Mouse (Mus musculus) liver, embryonic 15.5 days (tissue): ENCODE results near the gene Larp1. TPM values are rescaled to one million over a fixed set of nuclear protein-coding genes. Genes with fewer than 3 reads are reported as not detected.

Experiments
- ATAC-seq: fragments of 200-750 bp; cut with Nextera tagmentation; 2 replicates; pipeline ENCODE4 v1.8.0; 2017; ENCODE audit warnings: moderate number of reproducible peaks, mild to moderate bottlenecking, moderate library complexity; ENCODE audit not compliant: insufficient read depth
- H3K27ac ChIP-seq: fragments of 300-500 bp; sonication (generic); replicated peaks from 2 replicates; pipeline ENCODE4 v1.5.1; 2015; ENCODE audit warnings: mild to moderate bottlenecking, inconsistent platforms
- H3K27me3 ChIP-seq: fragments of 300-500 bp; sonication (generic); 2 replicates; pipeline ENCODE4 v1.6.1; 2015; ENCODE audit warnings: mild to moderate bottlenecking, inconsistent platforms
- H3K36me3 ChIP-seq: fragments of 300-500 bp; sonication (generic); replicated peaks from 2 replicates; pipeline ENCODE4 v1.6.1; 2015; ENCODE audit warnings: moderate library complexity, mild to moderate bottlenecking, inconsistent platforms
- H3K4me1 ChIP-seq: fragments of 300-500 bp; sonication (generic); replicated peaks from 2 replicates; pipeline ENCODE4 v1.6.1; 2015; ENCODE audit warnings: inconsistent platforms
- H3K4me2 ChIP-seq: fragments of 300-500 bp; sonication (generic); 2 replicates; pipeline ENCODE4 v1.6.1; 2015; ENCODE audit warnings: moderate library complexity, mild to moderate bottlenecking, inconsistent platforms
- H3K4me3 ChIP-seq: fragments of 300-500 bp; sonication (generic); replicated peaks from 2 replicates; pipeline ENCODE4 v1.5.1; 2015; ENCODE audit warnings: mild to moderate bottlenecking, inconsistent platforms
- H3K9ac ChIP-seq: fragments of 300-500 bp; sonication (generic); 2 replicates; pipeline ENCODE4 v1.6.1; 2015; ENCODE audit warnings: moderate library complexity, mild to moderate bottlenecking, inconsistent platforms
- H3K9me3 ChIP-seq: fragments of 300-500 bp; sonication (generic); replicated peaks from 2 replicates; pipeline ENCODE4 v1.6.1; 2016; ENCODE audit warnings: inconsistent platforms
- WGBS: fragments of 180-500 bp; shearing (Covaris S2); methylation state at CpG from one replicate; pipeline ENCODE4 v1.1.7; 2015; ENCODE audit warnings: mixed read lengths; ENCODE audit not compliant: insufficient replicate concordance; 5-methylcytosine and 5-hydroxymethylcytosine counted together
- polyA plus RNA-seq: library from polyadenylated mRNA; unstranded; fragments of >200 nt; fragmentation: Nextera tagmentation; extraction: Ambion mirVana; gene quantifications from 2 replicates; pipeline ENCODE4 v1.2.1, GENCODE M21; 2015

Gene Larp1
- polyA plus RNA-seq, 1 experiment from 2014 or later, result 17.3 TPM

GRCm38 (mm10) chr11:57977681-57978080, 31.2 kb upstream of the Larp1 start:
- H3K36me3 ChIP-seq, result no peaks in the 10 kb centered on the region
- peaks cover 36% of the 10 kb centered on the region for H3K4me1 ChIP-seq
- H3K27ac ChIP-seq, result no peak overlapping the region
- H3K4me3 ChIP-seq, result no peak overlapping the region
- peaks cover 33% of the 10 kb centered on the region for H3K27me3 ChIP-seq
- no peak overlapping the region for H3K4me2 ChIP-seq
- 79% methylated on average over 1 of the region's 1 CpGs for WGBS
- ATAC-seq, result no peak
- 0 out of 2 replicates have a peak overlapping the region, but pooled peaks have one; percentile 3 for H3K9ac ChIP-seq
- no peaks in the 10 kb centered on the region for H3K9me3 ChIP-seq

DNA sequence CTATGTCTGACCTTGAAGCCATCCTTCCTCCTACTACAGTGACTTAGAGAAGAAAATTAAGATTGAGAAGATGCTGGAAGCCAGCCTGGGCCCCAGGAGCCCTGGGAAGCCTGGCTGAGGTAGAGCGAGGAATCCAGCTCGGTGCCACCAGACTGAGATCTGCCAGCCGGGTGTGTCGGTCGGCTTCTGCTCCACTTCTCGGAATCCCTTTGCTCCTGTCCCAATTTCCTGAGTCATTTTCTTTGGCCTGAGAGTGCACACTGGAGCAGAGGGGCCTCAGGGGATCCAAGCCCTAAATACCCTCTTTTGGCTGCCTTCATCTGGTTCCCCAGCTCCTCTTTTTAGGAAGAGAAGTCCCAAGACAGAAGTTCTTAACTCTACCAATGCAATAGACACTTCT, 29.2 kb upstream of the Larp1 start:
- Histone ChIP-seq H3K9ac (no peak overlapping the region), H3K27me3 (peaks cover 34% of the 10 kb centered on the region), H3K4me2 (no peak overlapping the region), H3K9me3 (no peaks in the 10 kb centered on the region), H3K4me1 (peaks cover 35% of the 10 kb centered on the region), H3K36me3 (no peaks in the 10 kb centered on the region), H3K4me3 (no peak overlapping the region), H3K27ac (no peak overlapping the region)
- WGBS, result 80% methylated on average over 6 of the region's 6 CpGs
- ATAC-seq, result no peak

GRCm38 (mm10) chr11:57981083-57981809, 27.6 kb upstream of the Larp1 start:
- no peak overlapping the region for H3K27ac ChIP-seq
- peaks cover 34% of the 10 kb centered on the region for H3K27me3 ChIP-seq
- no peaks in the 10 kb centered on the region for H3K36me3 ChIP-seq
- H3K9ac ChIP-seq, result no peak overlapping the region
- no peak for ATAC-seq
- no peak overlapping the region for H3K4me2 ChIP-seq
- H3K4me3 ChIP-seq, result no peak overlapping the region
- WGBS, result 73% methylated on average over 12 of the region's 12 CpGs
- H3K4me1 ChIP-seq, result peaks cover 37% of the 10 kb centered on the region
- H3K9me3 ChIP-seq, result no peaks in the 10 kb centered on the region

GRCm38 (mm10) chr11:57983480-57984342, 25.2 kb upstream of the Larp1 start:
- Histone ChIP-seq H3K9ac (peak overlapping the region; percentile 10; the same call in 1 of the 2 replicates), H3K36me3 (no peaks in the 10 kb centered on the region), H3K27me3 (peaks cover 29% of the 10 kb centered on the region), H3K9me3 (no peaks in the 10 kb centered on the region), H3K27ac (peak overlapping the region; percentile 75), H3K4me1 (peaks cover 41% of the 10 kb centered on the region), H3K4me2 (peak overlapping the region; percentile 26; the same call in 1 of the 2 replicates), H3K4me3 (no peak overlapping the region)
- peak; percentile 83 for ATAC-seq
- 30% methylated on average over 16 of the region's 16 CpGs for WGBS

DNA sequence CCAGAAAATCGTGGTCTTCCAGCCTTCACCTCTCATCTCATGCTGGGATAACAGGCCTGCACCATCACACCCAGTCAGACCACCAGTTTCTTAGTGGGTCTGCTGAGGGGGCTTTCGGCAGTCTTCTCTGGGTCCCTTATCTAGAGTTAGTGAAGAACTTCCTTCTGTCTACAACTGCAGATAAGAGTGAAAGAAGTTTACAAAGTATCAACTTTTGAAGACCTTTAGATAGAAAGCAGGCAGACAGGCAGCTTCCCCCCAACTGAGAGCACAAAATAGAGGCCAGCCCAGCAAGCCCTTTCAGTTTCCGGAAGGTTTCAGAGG, 24.6 kb upstream of the Larp1 start:
- WGBS, result 13% methylated on average over 3 of the region's 3 CpGs
- Histone ChIP-seq H3K36me3 (no peaks in the 10 kb centered on the region), H3K27me3 (peaks cover 30% of the 10 kb centered on the region), H3K4me1 (peaks cover 41% of the 10 kb centered on the region), H3K4me3 (no peak overlapping the region), H3K27ac (peak overlapping the region; percentile 75), H3K4me2 (peak overlapping the region; percentile 26; the same call in 1 of the 2 replicates), H3K9me3 (no peaks in the 10 kb centered on the region), H3K9ac (peak overlapping the region; percentile 10)
- ATAC-seq, result peak; percentile 17; the same call in 1 of the 2 replicates

DNA sequence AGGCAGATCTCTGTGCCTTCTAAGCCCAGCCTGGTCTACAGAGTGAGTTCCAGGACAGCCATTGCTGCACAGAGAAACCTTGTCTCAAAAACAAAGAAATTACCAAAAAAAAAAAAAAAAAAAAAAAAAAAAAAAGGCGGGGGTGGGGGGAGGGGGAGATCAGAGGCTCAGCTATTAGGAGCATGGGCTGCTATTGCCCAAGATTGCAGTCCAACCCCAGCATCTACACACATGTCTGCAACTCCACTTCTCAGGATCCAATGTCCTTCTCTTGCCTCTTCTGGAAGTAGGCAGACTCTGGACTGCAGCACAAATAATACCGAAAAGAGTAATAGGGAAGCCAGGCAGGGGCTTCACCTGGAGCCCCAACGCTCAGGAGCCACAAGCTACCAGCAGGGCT, 23.4 kb upstream of the Larp1 start:
- WGBS, result 70% methylated on average over 3 of the region's 3 CpGs
- Histone ChIP-seq H3K27me3 (peaks cover 26% of the 10 kb centered on the region), H3K27ac (peak overlapping the region; percentile 71), H3K4me1 (peaks cover 34% of the 10 kb centered on the region), H3K4me2 (no peak overlapping the region), H3K4me3 (no peak overlapping the region), H3K9ac (no peak overlapping the region), H3K9me3 (no peaks in the 10 kb centered on the region), H3K36me3 (no peaks in the 10 kb centered on the region)
- ATAC-seq, result no peak

DNA sequence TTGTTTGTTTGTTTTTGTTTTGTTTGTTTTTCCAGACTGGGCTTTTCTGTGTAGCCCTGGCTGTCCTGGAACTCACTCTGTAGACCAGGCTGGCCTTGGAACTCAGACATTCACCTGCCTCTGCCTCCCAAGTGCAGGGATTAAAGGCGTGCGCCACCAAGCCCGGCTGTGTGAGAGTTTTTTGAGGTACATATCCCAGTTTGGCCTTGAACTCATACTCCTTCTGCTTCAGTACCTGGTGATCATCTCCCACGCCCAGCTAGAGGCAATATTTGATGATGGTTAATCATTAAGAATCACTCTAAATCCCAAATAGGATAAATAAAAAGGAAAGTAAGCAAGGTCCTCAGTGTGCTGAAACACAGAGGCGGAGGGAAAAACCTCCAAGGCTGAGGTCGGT, 22.8 kb upstream of the Larp1 start:
- Histone ChIP-seq H3K4me3 (no peak overlapping the region), H3K27ac (peak overlapping the region; percentile 72), H3K27me3 (peaks cover 23% of the 10 kb centered on the region), H3K9me3 (no peaks in the 10 kb centered on the region), H3K4me2 (peak overlapping the region; percentile 39), H3K4me1 (peaks cover 34% of the 10 kb centered on the region), H3K36me3 (no peaks in the 10 kb centered on the region), H3K9ac (no peak overlapping the region)
- 65% methylated on average over 6 of the region's 6 CpGs for WGBS
- peak; percentile 41 for ATAC-seq

- Histone ChIP-seq H3K9ac (no peak overlapping the region), H3K4me2 (peak overlapping the region; percentile 39), H3K27me3 (peaks cover 23% of the 10 kb centered on the region; the same call in 1 of the 2 replicates), H3K36me3 (no peaks in the 10 kb centered on the region), H3K9me3 (no peaks in the 10 kb centered on the region), H3K4me3 (no peak overlapping the region), H3K27ac (peak overlapping the region; percentile 72), H3K4me1 (peaks cover 32% of the 10 kb centered on the region)
- ATAC-seq, result peak; percentile 23
- 69% methylated on average over 6 of the region's 6 CpGs for WGBS
These were observed 22.4 kb upstream of the Larp1 start for GRCm38 (mm10) chr11:57986456-57986855.

DNA sequence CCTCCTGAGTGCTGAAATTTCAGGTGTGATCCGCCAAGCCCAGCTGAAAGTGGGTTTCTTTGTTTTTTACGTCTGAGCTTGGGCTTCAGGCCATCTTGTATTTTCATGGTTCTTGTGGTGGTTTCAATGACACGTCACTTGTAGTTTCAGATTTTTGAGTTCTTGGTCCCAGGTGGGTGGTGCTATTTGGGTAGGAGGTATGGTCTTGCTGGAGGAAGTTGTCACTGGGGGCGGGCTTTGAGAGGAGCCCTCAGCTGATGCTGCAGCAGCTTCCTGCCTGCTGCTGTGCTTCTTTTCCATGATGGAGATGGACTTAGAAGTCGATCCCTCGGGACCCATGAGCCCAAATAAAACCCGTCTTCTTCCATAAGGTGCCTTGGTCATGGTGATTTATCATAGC, 22.0 kb upstream of the Larp1 start:
- Histone ChIP-seq H3K9ac (no peak overlapping the region), H3K4me3 (no peak overlapping the region), H3K27me3 (peaks cover 20% of the 10 kb centered on the region; the same call in 1 of the 2 replicates), H3K4me2 (no peak overlapping the region; the same call in 1 of the 2 replicates), H3K27ac (peak overlapping the region; percentile 72), H3K4me1 (peaks cover 30% of the 10 kb centered on the region), H3K9me3 (no peaks in the 10 kb centered on the region), H3K36me3 (no peaks in the 10 kb centered on the region)
- WGBS, result 75% methylated on average over 7 of the region's 7 CpGs
- ATAC-seq, result no peak

- 34% methylated on average over 7 of the region's 7 CpGs for WGBS
- H3K4me3 ChIP-seq, result no peak overlapping the region
- peaks cover 21% of the 10 kb centered on the region for H3K4me1 ChIP-seq
- no peaks in the 10 kb centered on the region for H3K36me3 ChIP-seq
- no peaks in the 10 kb centered on the region for H3K9me3 ChIP-seq
- no peak for ATAC-seq
- 0 out of 2 replicates have a peak, but pooled peaks cover 6% of the 10 kb centered on the region for H3K27me3 ChIP-seq
- H3K27ac ChIP-seq, result 0 out of 2 replicates have a peak overlapping the region, but pooled peaks have one; percentile 67
- H3K9ac ChIP-seq, result no peak overlapping the region
- H3K4me2 ChIP-seq, result no peak overlapping the region
These were observed 10.7 kb upstream of the Larp1 start for GRCm38 (mm10) chr11:57998168-57998567.

GRCm38 (mm10) chr11:57998872-57999271, 10.0 kb upstream of the Larp1 start:
- peak; percentile 88 for ATAC-seq
- Histone ChIP-seq H3K9ac (no peak overlapping the region), H3K27me3 (0 out of 2 replicates have a peak, but pooled peaks cover 6% of the 10 kb centered on the region), H3K4me3 (no peak overlapping the region), H3K36me3 (no peaks in the 10 kb centered on the region), H3K9me3 (no peaks in the 10 kb centered on the region), H3K27ac (peak overlapping the region; percentile 67), H3K4me2 (no peak overlapping the region), H3K4me1 (peaks cover 21% of the 10 kb centered on the region)
- 39% methylated on average over 1 of the region's 1 CpGs for WGBS
